Mouse (Mus musculus): Measurements from ENCODE around the gene Ficd. TPM values are rescaled to one million over a fixed set of nuclear protein-coding genes. Genes with fewer than 3 reads are reported as not detected.

Gene Ficd
- polyA plus RNA-seq, 1 experiment from 2014 or later = 7.0 TPM

GRCm38 (mm10) chr5:113737607-113738237 lies 2.1 kb downstream of the Ficd start:
- Histone ChIP-seq H3K27ac (no peak overlapping the region), H3K9ac (no peak overlapping the region), H3K4me2 (replicated peaks) (no peak overlapping the region), H3K36me3 (replicated peaks; ENCODE audit: control insufficient read depth, insufficient read depth) (peaks cover 50% of the 10 kb centered on the region), H3K4me3 (replicated peaks; ENCODE audit: low read length) (no peak overlapping the region), H3K27me3 (ENCODE audit: control insufficient read depth, insufficient read depth, low read length) (no peaks in the 10 kb centered on the region), H3K9me3 (ENCODE audit: control insufficient read depth, low read length) (no peaks in the 10 kb centered on the region), H3K4me1 (replicated peaks; ENCODE audit: control insufficient read depth, insufficient read depth, low read length) (peaks cover 13% of the 10 kb centered on the region)
- no peak for DNase-seq (ENCODE audit: low spot score)
- WGBS = 94% methylated on average over 11 of the region's 11 CpGs
- no peak for ATAC-seq (ENCODE audit: low FRiP score)

- DNase-seq (ENCODE audit: low spot score) = no peak
- no peak for ATAC-seq (ENCODE audit: low FRiP score)
- H3K36me3 ChIP-seq (replicated peaks; ENCODE audit: control insufficient read depth, insufficient read depth) = peaks cover 100% of the 10 kb centered on the region
- H3K9ac ChIP-seq = no peak overlapping the region
- H3K27me3 ChIP-seq (ENCODE audit: control insufficient read depth, insufficient read depth, low read length) = no peaks in the 10 kb centered on the region
- H3K27ac ChIP-seq = no peak overlapping the region
- H3K4me3 ChIP-seq (replicated peaks; ENCODE audit: low read length) = no peak overlapping the region
- no peaks in the 10 kb centered on the region for H3K9me3 ChIP-seq (ENCODE audit: control insufficient read depth, low read length)
- 96% methylated on average over 5 of the region's 5 CpGs for WGBS
- no peak overlapping the region for H3K4me2 ChIP-seq (replicated peaks)
- H3K4me1 ChIP-seq (replicated peaks; ENCODE audit: control insufficient read depth, insufficient read depth, low read length) = no peaks in the 10 kb centered on the region
Observed at GRCm38 (mm10) chr5:113747629-113748028, 12.0 kb downstream of the Ficd start.

DNA sequence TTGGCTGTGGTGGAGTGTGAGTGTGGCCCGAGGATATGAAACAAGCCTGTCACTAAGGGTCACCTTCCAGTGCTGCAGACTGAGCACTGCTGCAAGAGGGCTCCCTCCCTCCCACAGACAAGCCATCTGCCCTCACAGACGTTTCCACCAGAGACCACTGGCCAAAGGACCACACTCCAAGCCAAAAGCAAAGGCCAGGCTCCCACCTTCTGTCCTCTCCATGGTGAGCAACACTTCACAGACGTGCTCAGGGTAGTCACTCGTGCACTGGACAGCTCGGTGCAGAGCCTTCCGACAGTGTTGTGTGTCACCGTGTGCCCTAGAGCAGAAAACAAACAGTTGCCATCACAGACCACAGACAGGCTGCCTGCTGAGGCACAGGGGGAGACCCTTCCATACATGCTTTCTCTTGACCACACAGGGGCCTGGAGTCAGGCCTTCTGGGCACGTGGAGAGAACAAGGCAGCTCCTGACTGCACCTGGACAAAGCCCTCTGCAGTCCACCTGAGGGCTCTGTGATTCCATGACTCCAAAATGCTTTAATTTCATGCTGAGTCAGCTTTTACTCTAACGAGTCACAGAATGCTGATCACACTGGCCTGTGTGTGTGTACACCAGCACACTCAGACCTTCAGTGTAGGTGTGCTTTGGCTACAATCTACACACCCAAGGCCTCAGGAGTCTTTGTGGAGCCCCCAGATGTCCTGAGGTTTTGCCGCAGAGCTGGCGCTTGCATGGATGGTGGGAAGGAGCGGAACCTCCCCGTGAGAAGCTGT lies 13.1 kb downstream of the Ficd start:
- H3K4me1 ChIP-seq (replicated peaks; ENCODE audit: control insufficient read depth, insufficient read depth, low read length) = no peaks in the 10 kb centered on the region
- WGBS = 95% methylated on average over 13 of the region's 13 CpGs
- H3K9me3 ChIP-seq (ENCODE audit: control insufficient read depth, low read length) = no peaks in the 10 kb centered on the region
- H3K4me3 ChIP-seq (replicated peaks; ENCODE audit: low read length) = no peak overlapping the region
- peaks cover 100% of the 10 kb centered on the region for H3K36me3 ChIP-seq (replicated peaks; ENCODE audit: control insufficient read depth, insufficient read depth)
- ATAC-seq (ENCODE audit: low FRiP score) (no peak), DNase-seq (ENCODE audit: low spot score) (no peak)
- H3K4me2 ChIP-seq (replicated peaks) = no peak overlapping the region
- H3K9ac ChIP-seq = no peak overlapping the region
- no peak overlapping the region for H3K27ac ChIP-seq
- H3K27me3 ChIP-seq (ENCODE audit: control insufficient read depth, insufficient read depth, low read length) = no peaks in the 10 kb centered on the region

- 93% methylated on average over 9 of the region's 9 CpGs for WGBS
- no peak for ATAC-seq (ENCODE audit: low FRiP score)
- H3K4me3 ChIP-seq (replicated peaks; ENCODE audit: low read length) = no peak overlapping the region
Observed at GRCm38 (mm10) chr5:113751521-113752157, 16.0 kb downstream of the Ficd start.

GRCm38 (mm10) chr5:113755347-113756030 lies 19.9 kb downstream of the Ficd start:
- H3K27ac ChIP-seq = no peak overlapping the region
- ATAC-seq (ENCODE audit: low FRiP score) = no peak
- no peak overlapping the region for H3K4me2 ChIP-seq (replicated peaks)
- H3K9me3 ChIP-seq (ENCODE audit: control insufficient read depth, low read length) = no peaks in the 10 kb centered on the region
- no peaks in the 10 kb centered on the region for H3K4me1 ChIP-seq (replicated peaks; ENCODE audit: control insufficient read depth, insufficient read depth, low read length)
- no peak overlapping the region for H3K9ac ChIP-seq
- WGBS = 89% methylated on average over 15 of the region's 15 CpGs
- peaks cover 96% of the 10 kb centered on the region for H3K36me3 ChIP-seq (replicated peaks; ENCODE audit: control insufficient read depth, insufficient read depth)
- no peaks in the 10 kb centered on the region for H3K27me3 ChIP-seq (ENCODE audit: control insufficient read depth, insufficient read depth, low read length)
- H3K4me3 ChIP-seq (replicated peaks; ENCODE audit: low read length) = no peak overlapping the region
- DNase-seq (ENCODE audit: low spot score) = no peak

More at GRCm38 (mm10) chr5:113751521-113752157, 16.0 kb downstream of the Ficd start:
- H3K9me3 ChIP-seq (ENCODE audit: control insufficient read depth, low read length) = no peaks in the 10 kb centered on the region
- H3K27me3 ChIP-seq (ENCODE audit: control insufficient read depth, insufficient read depth, low read length) = no peaks in the 10 kb centered on the region
- no peak overlapping the region for H3K4me2 ChIP-seq (replicated peaks)
- peaks cover 96% of the 10 kb centered on the region for H3K36me3 ChIP-seq (replicated peaks; ENCODE audit: control insufficient read depth, insufficient read depth)
- H3K27ac ChIP-seq = no peak overlapping the region
- no peak overlapping the region for H3K9ac ChIP-seq
- DNase-seq (ENCODE audit: low spot score) = no peak
- H3K4me1 ChIP-seq (replicated peaks; ENCODE audit: control insufficient read depth, insufficient read depth, low read length) = no peaks in the 10 kb centered on the region

DNA sequence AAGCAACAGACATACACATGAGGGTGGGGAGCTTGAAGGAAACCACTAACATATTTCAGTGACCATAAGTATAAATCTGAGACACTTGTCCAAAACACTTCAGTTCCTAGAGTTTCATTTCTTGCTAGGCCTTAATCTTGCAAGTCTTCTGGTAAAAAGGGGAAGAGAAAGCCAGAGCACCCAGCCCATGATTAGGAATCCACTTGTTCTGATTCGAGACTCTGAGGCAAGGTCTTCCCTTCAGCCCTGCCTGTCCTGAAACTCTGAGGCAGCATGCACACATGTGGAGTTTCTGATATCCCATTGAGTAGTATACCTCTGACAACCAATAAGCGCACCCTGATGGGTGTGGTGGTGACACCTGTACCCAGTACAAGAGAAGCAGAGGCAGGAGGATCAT lies 26.0 kb downstream of the Ficd start:
- H3K9me3 ChIP-seq (ENCODE audit: control insufficient read depth, low read length) = no peaks in the 10 kb centered on the region
- ATAC-seq (ENCODE audit: low FRiP score) (no peak), DNase-seq (ENCODE audit: low spot score) (no peak)
- H3K4me2 ChIP-seq (replicated peaks) = no peak overlapping the region
- peaks cover 78% of the 10 kb centered on the region for H3K36me3 ChIP-seq (replicated peaks; ENCODE audit: control insufficient read depth, insufficient read depth)
- WGBS = 94% methylated on average over 2 of the region's 2 CpGs
- H3K9ac ChIP-seq = no peak overlapping the region
- H3K27ac ChIP-seq = no peak overlapping the region
- no peaks in the 10 kb centered on the region for H3K27me3 ChIP-seq (ENCODE audit: control insufficient read depth, insufficient read depth, low read length)
- H3K4me1 ChIP-seq (replicated peaks; ENCODE audit: control insufficient read depth, insufficient read depth, low read length) = no peaks in the 10 kb centered on the region
- no peak overlapping the region for H3K4me3 ChIP-seq (replicated peaks; ENCODE audit: low read length)

- no peak for ATAC-seq (ENCODE audit: low FRiP score)
- Histone ChIP-seq H3K27me3 (ENCODE audit: control insufficient read depth, insufficient read depth, low read length) (no peaks in the 10 kb centered on the region), H3K4me2 (replicated peaks) (no peak overlapping the region), H3K36me3 (replicated peaks; ENCODE audit: control insufficient read depth, insufficient read depth) (peaks cover 68% of the 10 kb centered on the region), H3K9me3 (ENCODE audit: control insufficient read depth, low read length) (no peaks in the 10 kb centered on the region), H3K9ac (no peak overlapping the region), H3K27ac (no peak overlapping the region), H3K4me1 (replicated peaks; ENCODE audit: control insufficient read depth, insufficient read depth, low read length) (peaks cover 1% of the 10 kb centered on the region), H3K4me3 (replicated peaks; ENCODE audit: low read length) (no peak overlapping the region)
- DNase-seq (ENCODE audit: low spot score) = no peak
- WGBS = 95% methylated on average over 7 of the region's 7 CpGs
Observed at GRCm38 (mm10) chr5:113764426-113764825, 28.8 kb downstream of the Ficd start.

GRCm38 (mm10) chr5:113765641-113766526 lies 30.3 kb downstream of the Ficd start:
- no peak overlapping the region for H3K9ac ChIP-seq
- H3K27me3 ChIP-seq (ENCODE audit: control insufficient read depth, insufficient read depth, low read length) = no peaks in the 10 kb centered on the region
- peaks cover 53% of the 10 kb centered on the region for H3K36me3 ChIP-seq (replicated peaks; ENCODE audit: control insufficient read depth, insufficient read depth)
- 94% methylated on average over 13 of the region's 13 CpGs for WGBS
- ATAC-seq (ENCODE audit: low FRiP score) = no peak
- DNase-seq (ENCODE audit: low spot score) = no peak
- H3K4me1 ChIP-seq (replicated peaks; ENCODE audit: control insufficient read depth, insufficient read depth, low read length) = peaks cover 13% of the 10 kb centered on the region
- no peak overlapping the region for H3K4me2 ChIP-seq (replicated peaks)
- H3K9me3 ChIP-seq (ENCODE audit: control insufficient read depth, low read length) = no peaks in the 10 kb centered on the region
- no peak overlapping the region for H3K4me3 ChIP-seq (replicated peaks; ENCODE audit: low read length)
- H3K27ac ChIP-seq = no peak overlapping the region

Data from hindbrain, embryonic 14.5 days (tissue).